Mouse (Mus musculus): Measurements from ENCODE around the gene Setd6.
A peak's percentile ranks its signal among the peaks of the same experiment; 100 is the strongest.

Setd6 gene

DNA sequence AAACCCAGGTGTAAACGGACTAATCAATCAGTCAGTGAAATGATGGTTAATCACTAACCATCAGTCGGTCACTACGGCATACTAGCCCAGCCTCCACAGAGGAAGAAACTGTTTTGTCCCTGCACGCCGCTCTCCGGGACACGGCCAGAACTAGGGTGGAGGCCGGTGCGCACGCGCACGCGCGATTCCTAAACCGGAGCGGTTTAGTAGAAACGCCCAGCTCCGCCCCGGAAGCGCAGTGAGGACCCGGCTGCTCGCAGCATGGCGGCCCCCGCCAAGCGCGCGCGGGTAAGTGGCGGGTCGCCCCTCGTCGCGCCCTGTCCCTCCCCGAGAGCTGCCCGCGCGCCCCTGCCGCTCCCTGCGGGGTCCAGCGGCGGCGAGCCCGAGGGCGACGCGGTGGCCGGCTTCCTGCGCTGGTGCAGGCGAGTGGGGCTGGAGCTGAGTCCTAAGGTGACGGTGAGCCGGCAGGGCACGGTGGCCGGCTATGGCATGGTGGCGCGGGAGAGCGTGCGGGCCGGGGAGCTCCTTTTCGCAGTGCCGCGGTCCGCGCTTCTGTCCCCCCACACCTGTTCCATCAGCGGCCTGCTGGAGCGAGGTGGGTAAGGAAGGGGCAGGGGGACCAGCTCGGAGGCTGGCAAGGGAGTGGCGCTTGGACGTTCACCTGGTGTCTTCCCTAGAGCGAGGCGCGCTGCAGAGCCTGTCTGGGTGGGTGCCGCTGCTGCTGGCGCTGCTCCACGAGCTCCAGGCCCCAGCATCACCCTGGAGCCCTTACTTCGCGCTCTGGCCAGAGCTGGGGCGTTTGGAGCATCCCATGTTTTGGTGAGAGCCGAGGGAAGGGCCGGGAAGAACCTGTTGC, at the start of gene Setd6:
Gene Setd6 (plus strand): TSS at position 206 of the 856 bp plus-strand sequence.
- DNase-seq (ENCODE audit: low spot score): peak; percentile 86

DNA sequence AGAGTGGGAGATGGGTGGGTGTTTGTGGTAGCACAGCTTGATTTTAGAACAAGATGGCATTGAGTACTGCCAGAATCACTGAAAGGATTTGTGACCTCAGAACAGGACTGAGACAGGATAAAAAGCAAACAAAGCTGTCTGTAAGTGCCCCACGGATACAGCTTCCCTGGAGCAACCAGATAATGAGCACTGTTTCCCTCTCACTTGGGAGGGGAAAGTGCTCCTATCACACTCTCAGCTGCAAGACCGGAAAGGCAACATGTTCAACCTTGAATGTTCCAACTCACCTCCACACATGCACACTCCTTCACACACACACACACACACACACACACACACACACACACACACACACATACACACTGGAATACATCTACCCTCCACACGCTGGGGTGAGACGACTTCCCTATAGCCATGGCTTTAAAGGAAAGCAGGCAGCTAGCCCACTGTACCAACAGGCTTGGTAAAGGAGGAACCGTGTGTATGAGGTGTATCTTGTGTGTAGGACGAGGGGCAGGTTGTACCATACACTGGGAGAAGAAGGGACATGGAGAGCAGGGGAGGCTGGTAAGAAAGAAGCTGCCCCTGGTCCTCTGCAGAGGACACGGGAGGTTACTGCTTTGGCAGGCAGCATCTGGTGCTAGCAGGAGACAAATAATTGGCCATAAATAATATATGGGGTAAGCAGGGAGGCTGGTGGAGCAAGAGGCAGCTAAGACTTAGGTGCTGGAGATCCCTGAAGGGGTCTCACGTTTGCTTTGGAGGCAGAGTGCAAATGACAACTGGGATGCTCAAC, 47.3 kb upstream of the Setd6 start:
- DNase-seq (ENCODE audit: low spot score): no peak

DNA sequence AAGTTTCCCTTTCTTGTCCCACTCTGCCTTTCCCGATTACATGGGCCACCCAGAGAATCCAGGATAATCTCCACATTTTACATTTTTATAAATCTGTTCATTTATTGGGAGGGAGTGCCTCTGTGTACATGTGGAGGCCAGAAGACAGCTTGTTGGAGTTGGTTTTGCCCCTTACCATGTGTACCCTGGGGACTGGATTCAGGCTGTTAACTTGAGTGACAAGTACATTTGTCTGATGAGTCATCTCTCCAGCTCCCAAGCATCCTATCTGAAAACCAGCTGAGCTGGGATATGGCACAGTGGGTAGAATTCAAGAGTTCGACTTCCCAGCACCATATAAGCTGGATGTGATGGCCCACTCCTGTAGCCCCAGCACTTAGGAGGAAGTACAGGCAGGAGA, 45.7 kb upstream of the Setd6 start:
- no peak for DNase-seq (ENCODE audit: low spot score)

DNA sequence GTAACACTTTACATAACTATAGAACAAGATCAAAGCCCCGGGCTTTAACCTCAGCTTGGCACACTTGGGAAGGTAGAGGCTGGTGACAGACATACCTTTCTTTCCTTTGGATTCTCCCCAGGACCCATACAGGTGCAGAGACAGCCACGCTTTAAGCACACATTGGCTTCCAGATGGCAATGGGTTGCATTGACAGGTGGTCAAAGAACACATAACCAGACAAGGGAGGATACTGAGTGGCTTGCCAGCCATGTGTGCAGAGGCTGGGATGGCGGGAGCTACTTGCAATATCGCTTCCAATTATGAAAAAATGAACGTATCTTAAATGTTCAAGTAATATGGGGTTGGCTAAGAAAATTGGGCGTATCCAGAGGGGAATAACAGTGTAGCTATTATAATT, 43.8 kb upstream of the Setd6 start:
- no peak for DNase-seq (ENCODE audit: low spot score)

DNA sequence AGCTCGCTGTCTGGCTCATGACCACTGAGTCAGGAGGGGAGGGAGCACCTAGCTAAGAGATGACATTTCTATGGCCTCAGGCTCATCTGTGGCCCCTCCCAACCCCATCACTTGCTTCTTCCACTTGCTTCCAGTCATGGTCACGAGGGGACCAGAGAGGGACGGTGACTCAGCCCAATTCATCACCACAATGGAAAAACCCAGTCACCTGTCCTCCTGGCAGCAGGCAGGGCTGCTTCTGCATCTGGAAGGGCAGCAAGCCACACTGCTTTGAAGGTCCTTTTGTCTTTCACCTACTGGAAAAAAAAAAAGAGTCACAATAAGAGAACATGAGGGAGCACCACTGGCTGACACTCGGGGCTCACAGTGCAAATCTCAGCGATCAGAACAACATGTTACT, 42.9 kb upstream of the Setd6 start:
- no peak for DNase-seq (ENCODE audit: low spot score)

DNA sequence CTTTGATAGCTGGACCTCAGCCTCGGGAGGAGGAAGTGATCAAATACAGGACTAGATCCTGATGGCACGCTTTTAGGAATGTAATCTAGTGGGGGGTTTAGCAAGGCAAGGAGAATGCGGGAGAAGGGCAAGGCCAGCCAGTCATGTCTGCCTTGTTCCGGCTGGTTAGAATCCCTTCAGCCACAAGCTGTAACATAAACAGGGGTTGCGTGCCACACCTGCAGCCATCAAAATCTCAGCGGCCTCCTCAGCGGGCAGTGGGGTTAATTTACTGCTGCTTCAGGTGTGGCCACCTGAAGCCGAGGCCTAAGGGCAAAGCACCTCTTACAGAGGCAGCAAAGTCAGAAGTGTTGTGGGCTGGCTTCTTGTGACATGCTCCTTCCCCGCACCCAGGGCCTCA, 39.0 kb upstream of the Setd6 start, which contains the start of gene Ndrg4:
Gene Ndrg4 (plus strand): TSS at position 350 of the 400 bp plus-strand sequence.
- DNase-seq (ENCODE audit: low spot score): no peak

DNA sequence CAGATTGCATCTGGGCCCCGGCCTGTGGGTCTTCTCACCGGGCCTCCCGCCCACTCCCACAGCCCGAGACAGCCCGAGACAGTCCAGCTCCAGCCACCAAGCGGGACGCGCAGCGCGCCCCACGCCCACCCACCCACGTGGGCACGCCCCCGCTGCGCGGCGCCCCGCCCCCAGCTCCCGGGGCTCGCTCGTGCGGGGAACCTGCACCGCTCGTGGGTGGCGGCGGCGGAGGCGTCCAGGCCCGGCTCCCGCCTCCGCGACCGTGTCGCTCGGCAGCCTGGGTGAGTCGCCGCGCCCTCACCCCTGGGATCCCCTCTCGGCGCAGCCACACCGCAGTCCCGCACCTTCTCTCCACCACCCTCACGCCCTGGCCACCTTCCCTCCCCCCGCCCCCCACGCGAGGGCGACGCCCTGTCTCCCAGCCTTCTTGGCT, 38.1 kb upstream of the Setd6 start:
- DNase-seq (ENCODE audit: low spot score): no peak

DNA sequence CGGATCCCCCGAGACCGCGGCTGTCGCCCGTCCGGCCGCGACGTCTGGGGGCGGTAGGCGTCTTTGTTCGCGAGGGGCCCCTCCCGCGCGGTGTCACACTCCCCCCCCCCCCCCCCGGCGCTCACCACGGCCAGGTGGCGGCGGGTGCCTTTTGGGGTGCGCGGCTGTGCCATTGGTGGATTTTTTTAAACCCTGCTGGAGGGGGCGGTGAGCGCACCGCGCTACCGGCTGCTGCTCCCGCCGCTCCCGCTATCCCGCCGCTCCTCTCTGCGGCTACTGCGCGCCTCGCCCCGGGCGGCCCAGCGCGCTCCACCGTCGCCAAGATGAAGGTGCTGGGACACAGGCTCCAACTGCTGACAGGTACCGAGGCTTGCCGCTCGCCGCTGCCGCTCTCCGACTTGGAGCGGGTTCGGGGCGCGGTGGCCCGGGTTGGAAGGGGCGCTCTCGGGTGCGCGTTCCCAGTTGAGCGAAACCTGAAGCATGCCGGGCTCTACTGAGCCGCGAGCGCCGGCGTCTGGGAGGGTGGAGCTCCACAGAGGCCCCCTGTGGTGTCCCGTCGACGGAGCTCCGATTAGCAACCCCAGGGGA, 37.6 kb upstream of the Setd6 start:
- DNase-seq (ENCODE audit: low spot score): no peak

DNA sequence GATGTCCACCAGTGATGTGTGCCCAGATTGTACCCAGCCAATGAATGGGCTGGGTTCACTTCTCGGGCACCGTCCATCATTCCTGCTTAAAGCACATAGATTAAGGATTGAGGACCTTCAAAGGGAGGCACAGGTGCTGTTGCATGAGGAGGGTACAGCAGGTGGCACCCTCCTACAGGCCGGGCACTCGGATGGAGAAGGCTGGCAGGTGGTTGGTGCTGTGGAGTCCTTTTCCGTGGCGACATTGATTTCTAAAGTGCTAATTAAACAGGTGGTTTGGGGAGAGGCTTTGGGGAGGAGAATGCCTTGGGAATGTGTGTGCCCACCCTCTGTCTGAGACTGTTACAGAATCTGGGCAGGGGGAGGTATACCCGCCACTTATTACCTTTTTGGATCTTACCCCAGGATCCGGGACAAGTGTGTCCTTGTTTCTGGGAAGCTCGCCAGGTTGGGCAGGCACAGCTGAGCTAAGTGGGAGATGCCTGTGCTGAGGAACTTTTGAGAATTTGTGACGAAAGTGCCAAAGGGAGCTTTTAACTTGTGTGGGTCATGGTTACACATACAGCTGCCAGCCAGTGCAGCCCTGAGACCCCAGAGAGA, 27.5 kb upstream of the Setd6 start:
- DNase-seq (ENCODE audit: low spot score): no peak

DNA sequence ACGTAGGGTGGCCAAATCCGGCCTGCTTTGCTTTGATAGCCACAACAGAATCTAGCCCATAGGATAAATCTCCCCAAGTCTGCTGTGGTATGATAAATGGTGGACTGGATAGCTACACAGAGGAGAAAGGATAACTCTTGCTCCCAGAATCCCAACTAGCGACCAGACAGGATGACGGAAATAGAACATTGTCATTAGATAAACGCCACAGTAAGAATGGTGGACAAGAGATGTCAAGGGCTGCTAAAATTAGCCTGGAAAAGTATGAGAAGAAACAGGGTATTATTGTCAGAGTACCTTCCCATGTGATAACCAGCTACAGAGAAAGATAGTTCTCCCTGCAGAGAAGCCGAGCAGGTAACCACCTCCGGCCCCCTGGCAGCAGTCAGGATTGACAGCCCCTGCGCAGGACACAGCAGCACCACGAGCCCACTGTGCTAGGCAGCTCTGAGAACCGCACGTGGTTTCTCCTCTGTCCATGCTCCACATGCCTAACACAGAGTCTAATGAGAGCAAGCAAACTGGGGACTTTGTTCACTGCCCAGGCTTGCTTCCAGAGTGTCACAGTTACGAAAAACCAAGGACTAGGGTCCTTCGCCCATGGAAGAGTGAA, 24.6 kb upstream of the Setd6 start:
- DNase-seq (ENCODE audit: low spot score): no peak

DNA sequence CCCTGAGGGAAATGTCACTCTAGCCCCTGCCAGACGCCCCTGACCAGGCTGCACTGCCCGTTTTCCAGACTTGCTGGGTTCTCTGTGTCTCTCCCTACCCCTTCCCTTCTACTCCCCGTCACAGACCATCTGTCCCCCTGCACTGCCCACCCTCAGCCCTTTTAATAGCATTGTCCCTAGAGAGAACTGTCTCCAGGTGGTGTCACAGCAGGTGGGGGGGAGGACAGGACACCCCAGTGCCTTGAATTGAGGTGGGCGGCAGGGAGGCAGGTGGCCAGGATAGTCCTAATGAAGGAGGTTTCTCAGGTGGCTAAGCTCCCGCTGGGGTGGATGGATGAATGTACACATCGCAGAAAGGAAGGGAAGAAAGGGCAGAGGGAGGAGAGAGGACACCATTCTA, 21.1 kb upstream of the Setd6 start:
- DNase-seq (ENCODE audit: low spot score): no peak

DNA sequence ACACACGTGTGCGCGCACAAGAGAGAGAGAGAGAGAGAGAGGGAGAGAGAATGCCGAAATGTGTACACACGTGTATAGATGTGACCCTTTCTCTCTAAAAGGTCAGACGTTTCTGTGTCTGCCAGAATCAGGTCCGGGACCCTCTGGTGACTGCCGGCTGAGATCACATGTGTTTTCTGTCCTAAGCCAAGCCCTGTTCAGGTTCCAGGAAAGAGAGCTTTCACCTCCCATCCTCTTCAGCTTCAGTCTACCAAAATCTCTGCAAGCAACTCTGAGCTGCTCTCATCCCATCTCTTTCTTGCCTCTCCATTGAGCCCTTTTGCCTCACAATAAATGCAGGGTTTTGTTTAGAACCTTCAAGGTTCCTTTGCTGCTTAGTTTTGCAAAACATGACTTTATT, 19.0 kb upstream of the Setd6 start:
- DNase-seq (ENCODE audit: low spot score): no peak

DNA sequence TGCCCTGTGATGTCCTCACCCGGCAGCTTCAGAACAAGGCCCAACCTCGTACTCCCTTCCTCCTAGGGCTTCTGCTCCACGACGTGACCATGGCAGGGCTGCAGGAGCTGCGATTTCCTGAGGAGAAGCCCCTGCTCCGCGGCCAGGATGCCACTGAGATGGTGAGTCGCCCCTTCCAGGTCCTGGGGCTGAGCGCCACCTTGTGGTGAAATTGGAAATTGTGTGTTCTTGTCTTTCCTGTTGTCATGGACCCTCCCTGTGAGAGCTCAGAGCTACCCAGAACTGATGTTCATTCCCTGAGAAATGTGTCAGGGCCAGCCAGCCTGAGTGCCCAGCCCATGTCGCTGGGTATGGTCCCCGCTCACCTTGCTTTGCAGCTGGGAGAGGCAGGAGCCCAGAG, 18.6 kb upstream of the Setd6 start:
- DNase-seq (ENCODE audit: low spot score): no peak

DNA sequence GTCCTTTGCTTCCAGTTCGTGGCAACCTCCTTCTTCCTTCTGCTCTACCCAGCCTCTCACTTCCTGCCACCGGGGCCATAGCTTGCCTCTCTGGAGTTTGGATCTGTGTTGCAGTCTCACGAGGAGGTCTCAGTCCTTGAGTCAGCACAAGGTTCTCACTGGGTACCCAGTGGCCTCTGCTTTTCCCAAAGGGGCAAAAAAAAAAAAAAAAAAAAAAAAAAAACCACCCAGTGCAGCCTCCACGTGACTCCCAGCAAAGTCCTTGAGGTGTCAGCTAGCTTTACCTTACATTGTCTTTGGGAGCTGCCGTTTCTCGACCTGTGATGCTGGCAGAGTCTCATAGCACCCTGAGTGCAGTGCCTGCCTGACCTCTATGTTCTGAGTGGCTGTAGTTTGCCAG, 17.5 kb upstream of the Setd6 start:
- DNase-seq (ENCODE audit: low spot score): no peak

DNA sequence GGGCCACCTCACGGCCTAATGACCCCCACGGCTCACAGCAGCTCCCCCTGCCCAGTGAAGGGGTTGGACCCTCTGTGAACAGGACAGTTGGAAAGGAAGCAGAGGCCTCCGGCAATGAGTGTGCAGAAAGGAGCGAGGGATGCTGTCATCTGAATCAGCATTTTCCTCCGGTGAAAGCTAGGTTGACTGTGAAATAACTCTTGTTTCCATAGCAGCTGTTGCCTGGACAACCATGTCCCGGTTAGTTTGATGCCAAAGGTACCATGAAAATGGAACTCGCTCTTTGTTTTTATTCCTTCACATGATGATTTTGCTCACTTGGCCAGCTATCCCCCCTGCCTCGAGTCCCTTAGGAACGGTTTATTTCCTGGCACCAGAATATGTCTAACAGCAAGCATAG, 15.4 kb upstream of the Setd6 start:
- DNase-seq (ENCODE audit: low spot score): no peak

DNA sequence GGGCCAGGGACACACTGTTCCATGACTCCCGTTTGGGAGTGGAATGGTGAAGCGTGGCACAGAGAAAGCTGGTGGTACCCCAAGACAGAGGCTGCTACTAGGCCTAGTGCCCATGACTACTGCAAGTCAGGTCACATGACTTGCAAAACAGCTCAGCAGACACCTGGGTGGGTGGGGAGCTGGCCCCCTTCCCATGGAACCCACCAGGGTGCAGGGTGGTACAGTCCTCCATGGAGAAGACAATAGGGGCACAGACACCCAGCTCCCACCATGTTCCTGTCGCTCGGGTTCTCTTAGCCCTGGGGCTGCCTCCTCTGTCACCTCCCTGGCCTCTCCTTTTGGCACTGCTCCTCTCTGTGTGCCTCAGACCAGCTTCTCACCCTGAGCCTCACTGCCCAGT, 13.9 kb upstream of the Setd6 start:
- DNase-seq (ENCODE audit: low spot score): no peak

DNA sequence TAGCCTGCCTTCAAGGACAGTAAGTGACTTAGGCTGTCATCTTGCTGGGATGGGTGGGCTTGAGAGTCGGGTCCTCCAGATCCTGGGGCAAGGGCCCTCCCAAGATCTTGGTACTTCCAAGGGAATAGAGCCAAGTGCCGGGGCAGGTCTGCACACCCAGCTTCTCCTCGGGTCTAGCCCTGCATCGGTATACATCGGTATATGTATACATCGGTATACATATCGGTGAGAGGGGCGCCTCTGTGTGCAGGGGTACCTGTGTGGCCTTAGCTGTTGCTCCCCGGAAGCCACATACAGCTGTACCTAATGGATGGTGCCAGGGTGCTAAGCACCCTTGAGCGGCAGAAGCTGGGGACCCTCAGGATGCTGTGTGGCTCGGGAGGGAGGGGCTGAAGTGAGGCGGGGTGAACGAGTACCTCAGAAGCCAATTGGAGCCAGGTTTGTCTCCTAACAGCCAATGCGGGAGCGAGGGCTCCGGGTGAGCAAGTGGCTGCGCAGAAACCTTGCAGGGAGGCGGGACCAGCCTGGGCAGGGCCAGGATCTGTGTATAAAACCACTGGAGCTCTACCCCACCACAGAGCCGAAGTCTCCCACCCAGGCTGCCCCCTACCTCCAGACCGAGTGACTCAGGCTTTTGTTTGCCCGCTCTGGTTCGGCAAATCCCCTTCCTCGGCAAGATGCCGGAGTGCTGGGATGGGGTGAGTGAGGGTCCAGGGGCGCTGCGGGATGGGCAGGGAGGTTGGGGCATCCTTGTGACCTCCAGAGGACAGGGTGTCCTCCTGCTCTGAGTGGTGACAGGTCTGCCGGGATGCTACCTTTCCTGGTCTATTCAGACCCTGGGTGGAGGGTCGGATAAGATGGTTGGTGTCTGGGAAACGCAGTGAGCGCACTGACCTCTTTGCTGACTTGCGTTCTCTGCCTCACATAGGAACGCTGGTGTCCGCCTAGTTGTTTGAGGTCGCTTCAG, 12.9 kb upstream of the Setd6 start:
- DNase-seq (ENCODE audit: low spot score): no peak

DNA sequence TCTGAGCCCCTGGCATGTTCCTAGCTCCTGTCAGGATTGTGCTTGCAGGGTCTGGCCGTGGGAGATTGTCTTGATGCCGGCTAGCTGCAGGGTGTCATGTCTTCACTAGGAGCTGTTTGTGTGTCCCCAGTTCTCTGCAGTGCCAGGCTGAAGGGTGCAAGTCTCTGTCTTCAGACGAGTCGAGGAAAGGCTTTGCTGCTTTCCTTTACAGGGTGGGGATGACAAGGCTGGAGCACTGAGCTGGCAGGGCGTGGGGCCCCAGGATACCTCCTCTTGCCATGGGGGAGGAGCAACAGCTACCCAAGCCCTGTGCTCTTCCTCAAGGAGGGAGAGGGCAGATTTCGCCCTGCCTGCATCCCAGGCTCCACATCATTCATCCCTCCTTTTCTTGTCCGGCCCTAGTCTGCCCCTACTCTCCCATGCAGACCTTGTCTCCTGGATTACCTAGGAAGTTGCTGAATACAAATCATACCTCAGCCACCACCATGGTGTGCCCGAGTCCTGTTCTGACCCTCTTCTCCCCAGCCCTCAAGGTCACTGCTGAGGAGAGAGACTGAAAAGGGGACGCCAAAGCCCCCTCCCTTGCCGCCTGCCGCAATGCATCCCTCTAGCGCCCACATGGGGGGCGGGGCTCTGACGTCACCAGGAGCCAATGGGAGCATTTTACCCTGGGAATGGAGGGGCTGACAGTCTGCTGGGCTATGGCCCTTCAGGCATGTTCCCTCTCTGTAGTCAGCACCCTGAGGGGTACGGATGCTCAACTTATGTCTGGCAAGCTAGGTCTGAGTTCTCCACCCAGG, 12.0 kb upstream of the Setd6 start:
- no peak for DNase-seq (ENCODE audit: low spot score)

DNA sequence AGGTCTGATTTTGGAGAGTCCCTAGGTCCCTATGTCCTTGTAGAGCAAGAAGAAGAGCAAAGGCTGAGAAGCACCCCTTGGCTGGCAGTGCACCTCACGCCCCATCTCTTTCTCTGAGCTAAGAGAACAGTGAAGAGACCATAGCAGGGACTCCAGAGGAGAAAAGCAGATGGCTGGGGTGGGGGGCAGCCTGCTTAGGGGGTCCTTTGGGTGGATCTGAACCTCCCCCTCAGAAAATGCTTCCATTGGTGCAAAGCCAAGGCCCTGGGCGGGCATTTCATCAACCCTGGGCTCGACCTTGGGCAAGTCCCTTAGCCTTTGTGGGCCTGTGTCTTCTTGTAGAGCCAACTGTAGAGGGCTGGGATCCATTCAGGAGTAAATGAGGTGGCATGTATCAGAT, 11.1 kb upstream of the Setd6 start:
- DNase-seq (ENCODE audit: low spot score): no peak

DNA sequence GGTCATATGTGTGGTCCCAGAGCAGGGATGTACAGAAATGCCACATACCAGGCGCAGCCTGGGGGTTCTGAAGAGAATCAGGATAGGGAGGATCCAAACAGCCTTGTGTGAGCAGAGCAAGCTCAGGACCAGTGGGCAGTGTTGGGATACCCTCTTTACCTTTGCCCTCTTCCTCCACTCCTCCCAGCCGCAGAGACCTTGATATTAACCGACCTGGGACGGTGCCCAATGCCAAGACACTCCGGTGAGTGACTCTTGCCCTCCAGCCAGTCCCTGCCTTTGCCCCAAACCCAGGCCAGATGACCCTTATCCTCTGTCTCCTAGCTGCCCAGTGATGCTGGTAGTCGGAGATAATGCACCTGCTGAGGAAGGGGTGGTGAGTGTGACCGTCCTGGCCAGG, 6.1 kb upstream of the Setd6 start:
- no peak for DNase-seq (ENCODE audit: low spot score)

Measured in c-Kit-positive CD71-positive TER-119-positive erythroid progenitor cells, embryonic 14.5 days (primary cell).